Mouse (Mus musculus): ENCODE results near the gene Pnmt. TPM values are rescaled to one million over a fixed set of nuclear protein-coding genes. Genes with fewer than 3 reads are reported as not detected.
A peak's percentile ranks its signal among the peaks of the same experiment; 100 is the strongest.

The Pnmt gene
- total and polyA plus RNA-seq, 3 experiments, result not detected

GRCm38 (mm10) chr11:98437441-98437840, 51.2 kb downstream of the Pnmt start:
- H3K36me3 ChIP-seq (replicated peaks), result peaks cover 18% of the 10 kb centered on the region
- DNase-seq (ENCODE audit: low spot score) (no peak), ATAC-seq (ENCODE audit: extremely low read depth, insufficient number of reproducible peaks, low FRiP score, poor library complexity, severe bottlenecking) (no peak)
- H3K4me1 ChIP-seq (ENCODE audit: insufficient read depth, low read depth, low read length), result peaks cover 12% of the 10 kb centered on the region
- H3K9me3 ChIP-seq (replicated peaks), result no peaks in the 10 kb centered on the region
- peaks cover 21% of the 10 kb centered on the region for H3K27me3 ChIP-seq (ENCODE audit: insufficient read depth, low read length)
- H3K4me3 ChIP-seq (ENCODE audit: low read depth, low read length), result peak overlapping the region; percentile 86; the same call in 1 of the 2 replicates
- no peak for TF ChIP-seq GATA1 (IDR thresholded peaks at IDR 0.05; ENCODE audit: borderline replicate concordance, low read length)
- no peak for TF ChIP-seq CTCF (IDR thresholded peaks at IDR 0.05; ENCODE audit: low read depth, low read length)
- no peak for TF ChIP-seq TAL1 (conservative IDR thresholded peaks at IDR 0.05; ENCODE audit: low read depth, low read length)
- no peak for TF ChIP-seq GATA2 (IDR thresholded peaks at IDR 0.05; ENCODE audit: borderline replicate concordance, low read depth, low read length)
- no peak for TF ChIP-seq POLR2AphosphoS5 (IDR thresholded peaks at IDR 0.05; ENCODE audit: insufficient replicate concordance, low read depth, low read length)

Other genes with a start within 250 kb of the Pnmt start
- gene Fbxl20, start 236.0 kb upstream of the Pnmt start, total RNA-seq (2014; fragmentation: Nextera tagmentation), result 43.7 and 55.3 TPM in 2 replicates
- 22.4 and 23.7 TPM in 2 replicates for gene Fbxl20, start 236.0 kb upstream of the Pnmt start, total RNA-seq (2017)
- gene Fbxl20, start 236.0 kb upstream of the Pnmt start, polyA plus RNA-seq (2012), result 12.9 and 13.2 TPM in 2 replicates
- gene Med1, start 193.2 kb upstream of the Pnmt start, total RNA-seq (2014; fragmentation: Nextera tagmentation), result 168 and 188 TPM in 2 replicates
- 38.9 and 44.2 TPM in 2 replicates for gene Med1, start 193.2 kb upstream of the Pnmt start, total RNA-seq (2017)
- 16.6 and 18.0 TPM in 2 replicates for gene Med1, start 193.2 kb upstream of the Pnmt start, polyA plus RNA-seq (2012)
- 84.8 and 93.7 TPM in 2 replicates for gene Cdk12, start 183.4 kb upstream of the Pnmt start, total RNA-seq (2014; fragmentation: Nextera tagmentation)
- 45.5 and 54.0 TPM in 2 replicates for gene Cdk12, start 183.4 kb upstream of the Pnmt start, total RNA-seq (2017)
- gene Cdk12, start 183.4 kb upstream of the Pnmt start, polyA plus RNA-seq (2012), result 17.4 and 20.4 TPM in 2 replicates
- gene Neurod2, start 56.8 kb upstream of the Pnmt start, total RNA-seq (2014; fragmentation: Nextera tagmentation), result not detected in 2 replicates
- 0.05 and 0.06 TPM in 2 replicates for gene Neurod2, start 56.8 kb upstream of the Pnmt start, total RNA-seq (2017)
- not detected in 2 replicates for gene Neurod2, start 56.8 kb upstream of the Pnmt start, polyA plus RNA-seq (2012)
- not detected in 2 replicates for gene Ppp1r1b, start 38.0 kb upstream of the Pnmt start, total RNA-seq (2014; fragmentation: Nextera tagmentation)
- not detected in 2 replicates for gene Ppp1r1b, start 38.0 kb upstream of the Pnmt start, total RNA-seq (2017)
- not detected in 2 replicates for gene Ppp1r1b, start 38.0 kb upstream of the Pnmt start, polyA plus RNA-seq (2012)
- 10.9 and 14.3 TPM in 2 replicates for gene Stard3, start 28.1 kb upstream of the Pnmt start, total RNA-seq (2014; fragmentation: Nextera tagmentation)
- 18.5 and 20.0 TPM in 2 replicates for gene Stard3, start 28.1 kb upstream of the Pnmt start, total RNA-seq (2017)
- gene Stard3, start 28.1 kb upstream of the Pnmt start, polyA plus RNA-seq (2012), result 22.9 and 28.4 TPM in 2 replicates
- gene Tcap, start 2.6 kb upstream of the Pnmt start, total RNA-seq (2014; fragmentation: Nextera tagmentation), result not detected in 2 replicates
- gene Tcap, start 2.6 kb upstream of the Pnmt start, total RNA-seq (2017), result 0.23 TPM in 1 of 2 replicates, not detected in the other
- 0.13 TPM in 1 of 2 replicates, not detected in the other for gene Tcap, start 2.6 kb upstream of the Pnmt start, polyA plus RNA-seq (2012)
- 2.2 and 7.4 TPM in 2 replicates for gene Pgap3, start 14.0 kb downstream of the Pnmt start, total RNA-seq (2014; fragmentation: Nextera tagmentation)
- 2.7 and 3.0 TPM in 2 replicates for gene Pgap3, start 14.0 kb downstream of the Pnmt start, total RNA-seq (2017)
- gene Pgap3, start 14.0 kb downstream of the Pnmt start, polyA plus RNA-seq (2012), result 7.5 and 9.1 TPM in 2 replicates
- not detected in 2 replicates for gene Erbb2, start 26.0 kb downstream of the Pnmt start, total RNA-seq (2014; fragmentation: Nextera tagmentation)
- gene Erbb2, start 26.0 kb downstream of the Pnmt start, total RNA-seq (2017), result 0.05 TPM in 1 of 2 replicates, not detected in the other
- not detected in 2 replicates for gene Erbb2, start 26.0 kb downstream of the Pnmt start, polyA plus RNA-seq (2012)
- 19.6 and 27.2 TPM in 2 replicates for gene Mien1, start 52.5 kb downstream of the Pnmt start, total RNA-seq (2014; fragmentation: Nextera tagmentation)
- 63.9 and 75.0 TPM in 2 replicates for gene Mien1, start 52.5 kb downstream of the Pnmt start, total RNA-seq (2017)
- 44.3 and 45.5 TPM in 2 replicates for gene Mien1, start 52.5 kb downstream of the Pnmt start, polyA plus RNA-seq (2012)
- gene Grb7, start 59.9 kb downstream of the Pnmt start, total RNA-seq (2014; fragmentation: Nextera tagmentation), result 1.4 TPM in 1 of 2 replicates, not detected in the other
- not detected in 2 replicates for gene Grb7, start 59.9 kb downstream of the Pnmt start, total RNA-seq (2017)
- 0.06 TPM in 1 of 2 replicates, not detected in the other for gene Grb7, start 59.9 kb downstream of the Pnmt start, polyA plus RNA-seq (2012)
- gene Ikzf3, start 159.6 kb downstream of the Pnmt start, total RNA-seq (2014; fragmentation: Nextera tagmentation), result not detected in 2 replicates
- 0.23 and 0.71 TPM in 2 replicates for gene Ikzf3, start 159.6 kb downstream of the Pnmt start, total RNA-seq (2017)
- gene Ikzf3, start 159.6 kb downstream of the Pnmt start, polyA plus RNA-seq (2012), result 0.01 TPM in 1 of 2 replicates, not detected in the other
- 2.5 and 4.8 TPM in 2 replicates for gene Zpbp2, start 164.6 kb downstream of the Pnmt start, total RNA-seq (2014; fragmentation: Nextera tagmentation)
- gene Zpbp2, start 164.6 kb downstream of the Pnmt start, total RNA-seq (2017), result 3.3 and 4.6 TPM in 2 replicates
- gene Zpbp2, start 164.6 kb downstream of the Pnmt start, polyA plus RNA-seq (2012), result 0.36 and 0.43 TPM in 2 replicates
- gene Ormdl3, start 200.9 kb downstream of the Pnmt start, total RNA-seq (2014; fragmentation: Nextera tagmentation), result 11.0 and 22.0 TPM in 2 replicates
- 55.0 and 57.0 TPM in 2 replicates for gene Ormdl3, start 200.9 kb downstream of the Pnmt start, total RNA-seq (2017)
- gene Ormdl3, start 200.9 kb downstream of the Pnmt start, polyA plus RNA-seq (2012), result 37.8 and 43.2 TPM in 2 replicates
- gene Lrrc3c, start 211.8 kb downstream of the Pnmt start, total RNA-seq (2014; fragmentation: Nextera tagmentation), result not detected in 2 replicates
- gene Lrrc3c, start 211.8 kb downstream of the Pnmt start, total RNA-seq (2017), result not detected in 2 replicates
- gene Lrrc3c, start 211.8 kb downstream of the Pnmt start, polyA plus RNA-seq (2012), result not detected in 2 replicates
- gene Gm12355, start 239.2 kb downstream of the Pnmt start, total RNA-seq (2014; fragmentation: Nextera tagmentation), result 1.3 TPM in 1 of 2 replicates, not detected in the other
- 1.7 and 3.4 TPM in 2 replicates for gene Gm12355, start 239.2 kb downstream of the Pnmt start, total RNA-seq (2017)
- not detected in 2 replicates for gene Gm12355, start 239.2 kb downstream of the Pnmt start, polyA plus RNA-seq (2012)
- gene Gsdma3, start 239.9 kb downstream of the Pnmt start, total RNA-seq (2014; fragmentation: Nextera tagmentation), result not detected in 2 replicates
- 0.12 TPM in 1 of 2 replicates, not detected in the other for gene Gsdma3, start 239.9 kb downstream of the Pnmt start, total RNA-seq (2017)
- not detected in 2 replicates for gene Gsdma3, start 239.9 kb downstream of the Pnmt start, polyA plus RNA-seq (2012)

Data from G1E (cell line).